Mouse (Mus musculus) liver, embryonic 12.5 days (tissue): ENCODE data around the gene Vmn2r103. TPM values are rescaled to one million over a fixed set of nuclear protein-coding genes. Genes with fewer than 3 reads are reported as not detected.

Experiments
- ATAC-seq: fragments of 200-750 bp; cut with Nextera tagmentation; 2 replicates; pipeline ENCODE4 v1.8.0; 2017; ENCODE audit warnings: moderate number of reproducible peaks, mild to moderate bottlenecking, moderate library complexity
- H3K27ac ChIP-seq: fragments of 300-500 bp; sonication (generic); 2 replicates; pipeline ENCODE4 v1.5.1; 2016; ENCODE audit warnings: mild to moderate bottlenecking
- H3K27me3 ChIP-seq: fragments of 300-500 bp; sonication (generic); replicated peaks from 2 replicates; pipeline ENCODE4 v1.6.1; 2016; ENCODE audit warnings: mild to moderate bottlenecking, moderate library complexity
- H3K36me3 ChIP-seq: fragments of 300-500 bp; sonication (generic); 2 replicates; pipeline ENCODE4 v1.6.1; 2016; ENCODE audit warnings: mild to moderate bottlenecking, moderate library complexity
- H3K4me1 ChIP-seq: fragments of 300-500 bp; sonication (generic); 2 replicates; pipeline ENCODE4 v1.6.1; 2016
- H3K4me2 ChIP-seq: fragments of 300-500 bp; sonication (generic); 2 replicates; pipeline ENCODE4 v1.6.1; 2016; ENCODE audit warnings: mild to moderate bottlenecking, moderate library complexity
- H3K4me3 ChIP-seq: fragments of 300-500 bp; sonication (generic); 2 replicates; pipeline ENCODE4 v1.5.1; 2016; ENCODE audit warnings: mild to moderate bottlenecking, moderate library complexity
- H3K9ac ChIP-seq: fragments of 300-500 bp; sonication (generic); 2 replicates; pipeline ENCODE4 v1.6.1; 2016; ENCODE audit warnings: mild to moderate bottlenecking, moderate library complexity
- H3K9me3 ChIP-seq: fragments of 300-500 bp; sonication (generic); replicated peaks from 2 replicates; pipeline ENCODE4 v1.6.1; 2016; ENCODE audit warnings: mild to moderate bottlenecking, moderate library complexity
- WGBS: fragments of 180-500 bp; shearing (Covaris S2); methylation state at CpG from one replicate; pipeline ENCODE4 v1.1.7; 2016; ENCODE audit not compliant: insufficient replicate concordance; 5-methylcytosine and 5-hydroxymethylcytosine counted together
- polyA plus RNA-seq: library from polyadenylated mRNA; unstranded; fragments of >200 nt; fragmentation: Nextera tagmentation; extraction: Ambion mirVana; gene quantifications from 2 replicates; pipeline ENCODE4 v1.2.1, GENCODE M21; 2016

Vmn2r103 gene
- not detected in 2 replicates for polyA plus RNA-seq

DNA sequence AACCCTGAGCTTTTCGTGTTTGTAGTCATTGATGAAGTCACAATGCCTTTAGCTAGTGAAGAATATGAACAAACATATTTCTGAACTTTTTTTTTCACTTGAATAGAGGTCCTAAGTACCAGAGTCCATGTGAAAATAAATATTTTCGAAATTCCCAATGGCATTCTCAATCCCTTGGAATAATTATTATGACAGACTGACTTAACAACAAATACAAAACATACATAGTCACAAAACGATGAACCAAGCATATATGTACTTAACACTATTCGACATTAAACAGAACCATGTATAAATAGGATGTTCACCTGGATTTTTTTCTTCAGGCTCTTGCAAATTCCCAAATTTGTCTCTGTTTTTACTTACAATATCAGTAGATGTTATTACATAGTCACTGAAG is at the start of gene Vmn2r103:
Gene Vmn2r103 (plus strand): TSS at position 301 of the 400 bp plus-strand sequence.
- no peak within 1 kb of the TSS for H3K4me3 ChIP-seq
- ATAC-seq: no peak
- H3K9ac ChIP-seq: no peak within 1 kb of the TSS
- H3K4me2 ChIP-seq: no peak within 1 kb of the TSS
- WGBS: 49% methylated on average over 4 of the region's 4 CpGs
- H3K27ac ChIP-seq: no peak within 1 kb of the TSS
- no peaks in the 10 kb centered on the region for H3K9me3 ChIP-seq
- H3K36me3 ChIP-seq: no peaks in the 10 kb centered on the region
- H3K27me3 ChIP-seq: no peaks in the 10 kb centered on the region
- H3K4me1 ChIP-seq: no peaks in the 10 kb centered on the region

DNA sequence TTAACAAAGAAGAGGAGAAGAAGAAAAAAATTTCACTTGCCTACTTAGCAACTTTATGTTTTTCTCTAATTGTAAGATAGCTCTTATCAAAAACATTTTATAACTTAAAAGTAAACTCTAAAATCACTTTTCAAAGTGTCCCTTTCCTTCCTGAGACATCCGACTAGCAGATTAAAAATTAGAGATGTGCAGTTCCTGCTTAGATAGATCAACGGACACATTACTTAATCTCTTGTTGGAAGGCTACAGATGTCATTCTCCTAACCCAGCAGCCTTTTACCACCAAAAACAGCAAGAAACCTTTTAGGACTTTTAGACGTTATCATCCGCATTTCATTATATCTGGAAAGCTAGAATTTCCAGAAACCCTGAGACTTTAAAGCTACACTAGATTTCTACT is 5.8 kb downstream of the Vmn2r103 start:
- WGBS: 68% methylated on average over 4 of the region's 4 CpGs

DNA sequence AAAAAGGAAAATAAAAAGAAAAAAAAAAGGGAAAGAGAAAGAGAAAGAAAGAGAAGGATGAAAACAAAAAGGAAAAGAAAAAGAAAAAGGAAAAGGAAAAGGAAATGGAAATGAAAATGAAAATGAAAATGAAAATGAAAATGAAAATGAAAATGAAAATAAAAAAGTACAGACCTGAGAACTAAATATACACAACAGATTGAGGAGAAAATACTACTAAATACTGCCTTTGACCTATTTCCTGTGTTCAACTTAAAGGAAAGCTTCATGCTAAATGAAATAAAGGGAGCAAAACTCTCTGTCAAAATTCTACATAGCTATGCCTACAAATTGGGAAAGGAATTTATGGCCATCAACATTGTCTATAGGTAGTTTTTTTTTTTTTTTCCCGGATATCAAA is 16.1 kb downstream of the Vmn2r103 start:
- H3K4me3 ChIP-seq: no peak overlapping the region
- no peaks in the 10 kb centered on the region; the same call in 1 of the 2 replicates for H3K9me3 ChIP-seq
- no peak overlapping the region for H3K9ac ChIP-seq
- H3K27ac ChIP-seq: no peak overlapping the region
- ATAC-seq: no peak
- H3K36me3 ChIP-seq: no peaks in the 10 kb centered on the region
- no peaks in the 10 kb centered on the region for H3K27me3 ChIP-seq
- 68% methylated on average over 1 of the region's 1 CpGs for WGBS
- H3K4me1 ChIP-seq: no peaks in the 10 kb centered on the region
- H3K4me2 ChIP-seq: no peak overlapping the region

More for the DNA sequence above, 5.8 kb downstream of the Vmn2r103 start:
- Histone ChIP-seq H3K4me3 (no peak overlapping the region), H3K9ac (no peak overlapping the region), H3K36me3 (no peaks in the 10 kb centered on the region), H3K27ac (no peak overlapping the region), H3K4me2 (no peak overlapping the region), H3K9me3 (no peaks in the 10 kb centered on the region), H3K4me1 (no peaks in the 10 kb centered on the region), H3K27me3 (no peaks in the 10 kb centered on the region)
- no peak for ATAC-seq

Other genes starting within 250 kb of the Vmn2r103 start
- gene Vmn2r101, start 196.1 kb upstream of the Vmn2r103 start, polyA plus RNA-seq: not detected in 2 replicates
- gene Vmn2r102, start 113.0 kb upstream of the Vmn2r103 start, polyA plus RNA-seq: not detected in 2 replicates